Mouse (Mus musculus): ENCODE measurements around the gene Stub1. TPM values are rescaled to one million over a fixed set of nuclear protein-coding genes. Genes with fewer than 3 reads are reported as not detected.
"Not testable (repeated sequence)": the region's sequence is repeated elsewhere in the genome, so short reads cannot be mapped to it uniquely, and the experiment has no call there.

Stub1 gene
- total RNA-seq, 2 experiments from 2014 or later = 85.4 to 86.0 TPM

- intact Hi-C loops (cut with DNase I) = loop anchor here (10.0 kb wide), 1 partner anchor 933 kb away; the partner anchor contains the start of genes Eme2, Mrps34 and Nme3
- DNase-seq = no peak
Observed at GRCm38 (mm10) chr17:25827546-25828222, 5.5 kb downstream of the Stub1 start.

- intact Hi-C loops (cut with DNase I) = loop anchor here (10.0 kb wide), 1 partner anchor 932 kb away; the partner anchor contains the start of genes Eme2, Mrps34 and Nme3
- DNase-seq = no peak
Observed at GRCm38 (mm10) chr17:25827011-25827410, 6.2 kb downstream of the Stub1 start.

GRCm38 (mm10) chr17:25825984-25826570, 7.1 kb downstream of the Stub1 start:
- DNase-seq = no peak
- intact Hi-C loops (cut with DNase I) = loop anchor here (10.0 kb wide), 1 partner anchor 931 kb away; the partner anchor contains the start of genes Eme2, Mrps34 and Nme3

GRCm38 (mm10) chr17:25825311-25825710, 7.9 kb downstream of the Stub1 start:
- intact Hi-C loops (cut with DNase I) = loop anchor here (10.0 kb wide), 1 partner anchor 931 kb away; the partner anchor contains the start of genes Eme2, Mrps34 and Nme3
- no peak for DNase-seq

GRCm38 (mm10) chr17:25824362-25825142, 8.7 kb downstream of the Stub1 start:
- intact Hi-C loops (cut with DNase I) = loop anchor here (10.0 kb wide), 1 partner anchor 930 kb away; the partner anchor contains the start of genes Eme2, Mrps34 and Nme3
- no peak for DNase-seq

- intact Hi-C loops (cut with DNase I) = loop anchor here (10.0 kb wide), 1 partner anchor 929 kb away; the partner anchor contains the start of genes Eme2, Mrps34 and Nme3
- DNase-seq = peak; percentile 51 to 71
Observed at GRCm38 (mm10) chr17:25823452-25823851, 9.8 kb downstream of the Stub1 start, which contains the start of gene Wdr24. TSS of gene Wdr24 (plus strand) at chr17:25823627.

GRCm38 (mm10) chr17:25818851-25819780, 14.1 kb downstream of the Stub1 start:
- intact Hi-C loops (cut with DNase I) = no loop called here
- peak in 1 of 2 experiments; percentile 4 for DNase-seq

- DNase-seq = no peak
- intact Hi-C loops (cut with DNase I) = no loop called here
Observed at GRCm38 (mm10) chr17:25817662-25818061, 15.5 kb downstream of the Stub1 start.

GRCm38 (mm10) chr17:25813471-25813870, 19.7 kb downstream of the Stub1 start:
- intact Hi-C loops (cut with DNase I) = no loop called here
- peak; percentile 71 to 73 for DNase-seq

- intact Hi-C loops (cut with DNase I) = no loop called here
- no peak for DNase-seq
Observed at GRCm38 (mm10) chr17:25810890-25811289, 22.3 kb downstream of the Stub1 start.

GRCm38 (mm10) chr17:25809606-25810340, 23.4 kb downstream of the Stub1 start:
- intact Hi-C loops (cut with DNase I) = no loop called here
- no peak for DNase-seq

- intact Hi-C loops (cut with DNase I) = no loop called here
- DNase-seq = peak in 1 of 2 experiments; percentile 42
Observed at GRCm38 (mm10) chr17:25808789-25809605, 24.2 kb downstream of the Stub1 start, which contains the start of gene Fbxl16. TSS of gene Fbxl16 (plus strand) at chr17:25809085.

- DNase-seq = no peak
- intact Hi-C loops (cut with DNase I) = no loop called here
Observed at GRCm38 (mm10) chr17:25808028-25808427, 25.2 kb downstream of the Stub1 start.

GRCm38 (mm10) chr17:25807452-25807851, 25.8 kb downstream of the Stub1 start:
- DNase-seq; intact Hi-C loops (cut with DNase I): not testable (repeated sequence)

GRCm38 (mm10) chr17:25806507-25806906, 26.7 kb downstream of the Stub1 start:
- intact Hi-C loops (cut with DNase I) = no loop called here
- no peak for DNase-seq

- DNase-seq = no peak
- intact Hi-C loops (cut with DNase I) = loop anchor here (5.0 kb wide), 1 partner anchor 71 kb away; no protein-coding TSS in a partner anchor
Observed at GRCm38 (mm10) chr17:25802825-25803517, 30.2 kb downstream of the Stub1 start.

GRCm38 (mm10) chr17:25801029-25801428, 32.2 kb downstream of the Stub1 start:
- DNase-seq = peak in 1 of 2 experiments; percentile 49
- intact Hi-C loops (cut with DNase I) = loop anchor here (1.0 to 5.0 kb wide), 2 partner anchors 28 to 69 kb away; partner anchors contain the start of gene Narfl
